Mouse (Mus musculus) hindbrain, embryonic 12.5 days (tissue): ENCODE results near the gene Man1c1. TPM values are rescaled to one million over a fixed set of nuclear protein-coding genes. Genes with fewer than 3 reads are reported as not detected.
A peak's percentile ranks its signal among the peaks of the same experiment; 100 is the strongest.

ENCODE experiments used
- ATAC-seq: fragments of 200-750 bp; cut with Nextera tagmentation; 2 replicates; pipeline ENCODE4 v1.8.0; 2017; ENCODE audit warnings: moderate TSS enrichment; ENCODE audit not compliant: low FRiP score
- H3K27ac ChIP-seq: fragments of 300-500 bp; sonication (generic); 2 replicates; pipeline ENCODE4 v1.5.1; 2016; ENCODE audit warnings: mild to moderate bottlenecking
- H3K27me3 ChIP-seq: fragments of 300-500 bp; sonication (generic); 2 replicates; pipeline ENCODE4 v1.6.1; 2016; ENCODE audit warnings: mild to moderate bottlenecking
- H3K36me3 ChIP-seq: fragments of 300-500 bp; sonication (generic); 2 replicates; pipeline ENCODE4 v1.6.1; 2016; ENCODE audit warnings: mild to moderate bottlenecking
- H3K4me1 ChIP-seq: fragments of 300-500 bp; sonication (generic); 2 replicates; pipeline ENCODE4 v1.6.1; 2016
- H3K4me2 ChIP-seq: fragments of 300-500 bp; sonication (generic); replicated peaks from 2 replicates; pipeline ENCODE4 v1.6.1; 2016; ENCODE audit warnings: mild to moderate bottlenecking
- H3K4me3 ChIP-seq: fragments of 300-500 bp; sonication (generic); 2 replicates; pipeline ENCODE4 v1.5.1; 2016; ENCODE audit warnings: mild to moderate bottlenecking
- H3K9ac ChIP-seq: fragments of 300-500 bp; sonication (generic); 2 replicates; pipeline ENCODE4 v1.6.1; 2016; ENCODE audit warnings: mild to moderate bottlenecking, moderate library complexity
- H3K9me3 ChIP-seq: fragments of 300-500 bp; sonication (generic); replicated peaks from 2 replicates; pipeline ENCODE4 v1.6.1; 2016; ENCODE audit warnings: mild to moderate bottlenecking
- WGBS: fragments of 180-500 bp; shearing (Covaris S2); methylation state at CpG from one replicate; pipeline ENCODE4 v1.1.7; 2016; 5-methylcytosine and 5-hydroxymethylcytosine counted together
- polyA plus RNA-seq: library from polyadenylated mRNA; unstranded; fragments of >200 nt; fragmentation: Nextera tagmentation; extraction: Ambion mirVana; gene quantifications from 2 replicates; pipeline ENCODE4 v1.2.1, GENCODE M21; 2016

Gene Man1c1
- polyA plus RNA-seq, 1 experiment from 2014 or later: 6.4 TPM

GRCm38 (mm10) chr4:134739530-134739929 lies 35.4 kb upstream of the Man1c1 start:
- Histone ChIP-seq H3K4me3 (no peak overlapping the region), H3K9me3 (no peaks in the 10 kb centered on the region), H3K4me2 (no peak overlapping the region), H3K27me3 (no peaks in the 10 kb centered on the region), H3K4me1 (peaks cover 38% of the 10 kb centered on the region), H3K9ac (no peak overlapping the region), H3K36me3 (no peaks in the 10 kb centered on the region), H3K27ac (no peak overlapping the region)
- ATAC-seq: no peak
- WGBS: 76% methylated on average over 3 of the region's 3 CpGs

GRCm38 (mm10) chr4:134737365-134737910 lies 33.3 kb upstream of the Man1c1 start:
- Histone ChIP-seq H3K36me3 (no peaks in the 10 kb centered on the region), H3K4me3 (no peak overlapping the region), H3K9me3 (no peaks in the 10 kb centered on the region), H3K9ac (no peak overlapping the region), H3K4me2 (no peak overlapping the region), H3K27me3 (no peaks in the 10 kb centered on the region), H3K4me1 (peaks cover 35% of the 10 kb centered on the region), H3K27ac (no peak overlapping the region)
- WGBS: 45% methylated on average over 14 of the region's 14 CpGs
- peak; percentile 46 for ATAC-seq

GRCm38 (mm10) chr4:134736147-134736546 lies 32.1 kb upstream of the Man1c1 start:
- Histone ChIP-seq H3K27me3 (no peaks in the 10 kb centered on the region), H3K27ac (no peak overlapping the region), H3K4me3 (no peak overlapping the region), H3K4me2 (no peak overlapping the region), H3K36me3 (no peaks in the 10 kb centered on the region), H3K9me3 (no peaks in the 10 kb centered on the region), H3K4me1 (peaks cover 40% of the 10 kb centered on the region), H3K9ac (no peak overlapping the region)
- WGBS: 64% methylated on average over 7 of the region's 7 CpGs
- ATAC-seq: no peak

- H3K27ac ChIP-seq: 0 out of 2 replicates have a peak overlapping the region, but pooled peaks have one; percentile 55
- H3K27me3 ChIP-seq: no peaks in the 10 kb centered on the region
- H3K9me3 ChIP-seq: no peaks in the 10 kb centered on the region
- no peak for ATAC-seq
- H3K4me3 ChIP-seq: no peak overlapping the region
- peaks cover 49% of the 10 kb centered on the region for H3K4me1 ChIP-seq
- no peak overlapping the region for H3K4me2 ChIP-seq
- H3K36me3 ChIP-seq: no peaks in the 10 kb centered on the region
- H3K9ac ChIP-seq: no peak overlapping the region
- 57% methylated on average over 9 of the region's 9 CpGs for WGBS
Measured at GRCm38 (mm10) chr4:134734629-134735081, 30.6 kb upstream of the Man1c1 start.

GRCm38 (mm10) chr4:134734038-134734628 lies 30.0 kb upstream of the Man1c1 start:
- Histone ChIP-seq H3K27me3 (no peaks in the 10 kb centered on the region), H3K27ac (0 out of 2 replicates have a peak overlapping the region, but pooled peaks have one; percentile 55), H3K4me3 (no peak overlapping the region), H3K9me3 (no peaks in the 10 kb centered on the region), H3K36me3 (no peaks in the 10 kb centered on the region), H3K4me1 (peaks cover 51% of the 10 kb centered on the region), H3K4me2 (no peak overlapping the region), H3K9ac (no peak overlapping the region)
- no peak for ATAC-seq
- 8% methylated on average over 13 of the region's 13 CpGs for WGBS

- Histone ChIP-seq H3K36me3 (no peaks in the 10 kb centered on the region), H3K9me3 (no peaks in the 10 kb centered on the region), H3K4me3 (no peak overlapping the region), H3K27ac (no peak overlapping the region), H3K27me3 (no peaks in the 10 kb centered on the region), H3K4me1 (peaks cover 51% of the 10 kb centered on the region), H3K9ac (no peak overlapping the region), H3K4me2 (no peak overlapping the region)
- no peak for ATAC-seq
- WGBS: 62% methylated on average over 9 of the region's 9 CpGs
Measured at GRCm38 (mm10) chr4:134733371-134733770, 29.3 kb upstream of the Man1c1 start.

- ATAC-seq: peak; percentile 61
- Histone ChIP-seq H3K4me1 (peaks cover 27% of the 10 kb centered on the region), H3K9me3 (no peaks in the 10 kb centered on the region), H3K27me3 (no peaks in the 10 kb centered on the region; the same call in 1 of the 2 replicates), H3K36me3 (no peaks in the 10 kb centered on the region), H3K4me3 (no peak overlapping the region), H3K9ac (no peak overlapping the region), H3K4me2 (no peak overlapping the region), H3K27ac (no peak overlapping the region)
- 1% methylated on average over 8 of the region's 8 CpGs for WGBS
Measured at GRCm38 (mm10) chr4:134730106-134730505, 26.0 kb upstream of the Man1c1 start.

GRCm38 (mm10) chr4:134725735-134726345 lies 21.8 kb upstream of the Man1c1 start:
- 72% methylated on average over 13 of the region's 13 CpGs for WGBS
- no peaks in the 10 kb centered on the region for H3K9me3 ChIP-seq
- no peak overlapping the region for H3K9ac ChIP-seq
- H3K4me1 ChIP-seq: peaks cover 10% of the 10 kb centered on the region
- H3K4me3 ChIP-seq: no peak overlapping the region
- ATAC-seq: no peak
- H3K36me3 ChIP-seq: no peaks in the 10 kb centered on the region
- H3K4me2 ChIP-seq: no peak overlapping the region
- H3K27ac ChIP-seq: no peak overlapping the region
- no peaks in the 10 kb centered on the region; the same call in 1 of the 2 replicates for H3K27me3 ChIP-seq

- peaks cover 4% of the 10 kb centered on the region for H3K4me1 ChIP-seq
- H3K9ac ChIP-seq: no peak overlapping the region
- H3K4me3 ChIP-seq: no peak overlapping the region
- H3K27me3 ChIP-seq: no peaks in the 10 kb centered on the region; the same call in 1 of the 2 replicates
- H3K27ac ChIP-seq: no peak overlapping the region
- 59% methylated on average over 4 of the region's 4 CpGs for WGBS
- no peak overlapping the region for H3K4me2 ChIP-seq
- no peak for ATAC-seq
- H3K36me3 ChIP-seq: no peaks in the 10 kb centered on the region
- H3K9me3 ChIP-seq: no peaks in the 10 kb centered on the region
Measured at GRCm38 (mm10) chr4:134724974-134725373, 20.9 kb upstream of the Man1c1 start.

GRCm38 (mm10) chr4:134723251-134723650 lies 19.2 kb upstream of the Man1c1 start:
- Histone ChIP-seq H3K9me3 (no peaks in the 10 kb centered on the region), H3K9ac (no peak overlapping the region), H3K27ac (no peak overlapping the region), H3K4me1 (no peaks in the 10 kb centered on the region), H3K4me2 (no peak overlapping the region), H3K4me3 (no peak overlapping the region), H3K27me3 (no peaks in the 10 kb centered on the region; the same call in 1 of the 2 replicates), H3K36me3 (no peaks in the 10 kb centered on the region)
- WGBS: 86% methylated on average over 3 of the region's 3 CpGs
- no peak for ATAC-seq

GRCm38 (mm10) chr4:134721076-134721475 lies 17.0 kb upstream of the Man1c1 start:
- Histone ChIP-seq H3K27ac (no peak overlapping the region), H3K36me3 (no peaks in the 10 kb centered on the region), H3K4me2 (no peak overlapping the region), H3K9me3 (no peaks in the 10 kb centered on the region), H3K9ac (no peak overlapping the region), H3K27me3 (no peaks in the 10 kb centered on the region; the same call in 1 of the 2 replicates), H3K4me1 (no peaks in the 10 kb centered on the region; the same call in 1 of the 2 replicates), H3K4me3 (no peak overlapping the region)
- ATAC-seq: no peak
- WGBS: 81% methylated on average over 6 of the region's 6 CpGs

- no peak for ATAC-seq
- H3K4me1 ChIP-seq: no peaks in the 10 kb centered on the region; the same call in 1 of the 2 replicates
- H3K4me3 ChIP-seq: no peak overlapping the region
- H3K9ac ChIP-seq: no peak overlapping the region
- H3K36me3 ChIP-seq: no peaks in the 10 kb centered on the region
- H3K4me2 ChIP-seq: no peak overlapping the region
- no peak overlapping the region for H3K27ac ChIP-seq
- no peaks in the 10 kb centered on the region for H3K9me3 ChIP-seq
- no peaks in the 10 kb centered on the region; the same call in 1 of the 2 replicates for H3K27me3 ChIP-seq
- 76% methylated on average over 3 of the region's 3 CpGs for WGBS
Measured at GRCm38 (mm10) chr4:134720371-134720770, 16.3 kb upstream of the Man1c1 start.
